Mouse (Mus musculus): Measurements from ENCODE around the gene Mfsd6.

Gene Mfsd6

DNA sequence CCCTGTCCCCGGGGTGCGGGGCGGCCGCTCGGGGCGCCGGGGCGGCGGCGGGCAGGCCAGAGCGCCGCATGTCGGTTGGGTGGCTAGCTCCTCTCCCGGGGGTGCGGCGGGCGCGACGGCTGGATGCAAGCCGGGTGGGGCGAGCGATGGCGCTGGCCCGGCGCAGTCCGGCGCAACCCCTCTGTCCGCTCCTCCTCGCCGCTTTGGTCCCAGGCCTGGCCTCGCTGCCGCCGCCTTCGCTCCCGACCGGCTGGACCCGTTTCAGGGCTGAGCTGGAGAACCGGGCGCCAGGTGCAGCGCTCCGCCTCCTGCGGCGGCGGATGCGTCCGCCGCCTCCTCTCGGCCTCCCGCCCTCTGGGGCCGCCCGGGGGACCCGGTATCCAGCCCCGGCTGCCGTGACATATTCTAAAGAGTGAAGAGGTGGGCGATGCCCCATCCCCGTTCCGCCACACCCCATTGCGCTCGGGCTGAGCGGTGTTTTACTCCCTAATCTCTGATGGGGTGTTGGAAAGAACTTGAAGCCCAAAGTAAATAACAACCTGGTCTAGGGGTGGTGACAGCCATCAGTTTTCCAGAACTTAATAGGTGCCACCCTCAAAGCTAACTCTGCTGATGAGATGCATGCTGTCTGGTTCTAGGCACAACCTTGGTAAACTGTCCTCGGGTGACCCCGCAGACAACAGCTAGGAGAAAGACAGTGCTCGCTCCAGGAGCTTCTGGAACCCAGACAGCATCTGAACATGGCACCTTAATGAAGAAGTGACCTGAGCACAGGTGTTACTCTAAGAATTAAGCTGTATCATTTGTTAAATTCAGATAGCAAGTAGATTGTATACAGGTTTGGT lies at the start of gene Mfsd6:
Gene Mfsd6, minus strand, starts transcription at position 407 of the 845 bp plus-strand sequence.
- no peak for DNase-seq (ENCODE audit: low read depth, low spot score)

DNA sequence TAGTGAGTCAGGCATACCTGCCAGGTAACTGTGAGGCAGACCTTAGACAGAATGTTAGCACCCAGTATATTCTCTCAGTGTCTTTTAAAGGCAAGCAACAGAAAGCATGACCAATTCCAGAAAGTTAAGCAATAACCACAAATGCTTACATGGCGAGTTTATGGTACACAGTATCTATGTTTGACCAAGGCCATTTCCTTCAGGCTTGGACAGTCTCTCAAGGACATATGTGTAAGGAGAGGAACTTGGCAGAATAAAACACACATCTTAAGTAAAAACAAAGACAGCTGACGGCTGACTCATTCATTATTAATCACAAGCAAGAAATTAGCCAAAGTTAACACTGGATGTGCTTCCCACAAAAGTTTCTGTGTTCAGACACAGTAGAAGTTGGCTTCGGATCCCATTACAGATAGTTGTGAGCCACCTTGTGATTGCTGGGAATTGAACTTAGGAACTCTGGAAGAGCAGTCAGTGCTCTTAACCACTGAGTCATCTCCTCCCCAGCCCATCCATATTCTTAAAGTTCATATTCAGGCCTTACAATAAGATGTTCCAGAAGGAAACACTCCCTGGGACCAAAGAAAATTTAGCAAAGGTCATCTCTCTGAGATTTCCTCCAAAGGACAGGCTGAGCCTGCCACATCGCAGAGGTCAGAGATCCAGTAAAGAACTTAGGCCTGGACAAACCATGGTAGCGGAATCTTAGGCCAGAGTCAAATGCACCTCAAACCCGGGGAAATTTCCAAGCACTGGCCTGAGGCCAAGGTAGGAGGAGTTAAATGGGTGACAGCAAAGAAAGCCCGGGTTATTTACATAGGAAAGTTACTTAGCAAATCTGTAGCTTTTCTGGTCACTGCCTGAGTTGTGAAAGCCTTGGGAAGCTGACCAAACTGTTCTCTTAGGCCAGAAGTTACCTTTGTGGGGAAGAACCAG lies 38.2 kb upstream of the Mfsd6 start:
- no peak for DNase-seq (ENCODE audit: low read depth, low spot score)

DNA sequence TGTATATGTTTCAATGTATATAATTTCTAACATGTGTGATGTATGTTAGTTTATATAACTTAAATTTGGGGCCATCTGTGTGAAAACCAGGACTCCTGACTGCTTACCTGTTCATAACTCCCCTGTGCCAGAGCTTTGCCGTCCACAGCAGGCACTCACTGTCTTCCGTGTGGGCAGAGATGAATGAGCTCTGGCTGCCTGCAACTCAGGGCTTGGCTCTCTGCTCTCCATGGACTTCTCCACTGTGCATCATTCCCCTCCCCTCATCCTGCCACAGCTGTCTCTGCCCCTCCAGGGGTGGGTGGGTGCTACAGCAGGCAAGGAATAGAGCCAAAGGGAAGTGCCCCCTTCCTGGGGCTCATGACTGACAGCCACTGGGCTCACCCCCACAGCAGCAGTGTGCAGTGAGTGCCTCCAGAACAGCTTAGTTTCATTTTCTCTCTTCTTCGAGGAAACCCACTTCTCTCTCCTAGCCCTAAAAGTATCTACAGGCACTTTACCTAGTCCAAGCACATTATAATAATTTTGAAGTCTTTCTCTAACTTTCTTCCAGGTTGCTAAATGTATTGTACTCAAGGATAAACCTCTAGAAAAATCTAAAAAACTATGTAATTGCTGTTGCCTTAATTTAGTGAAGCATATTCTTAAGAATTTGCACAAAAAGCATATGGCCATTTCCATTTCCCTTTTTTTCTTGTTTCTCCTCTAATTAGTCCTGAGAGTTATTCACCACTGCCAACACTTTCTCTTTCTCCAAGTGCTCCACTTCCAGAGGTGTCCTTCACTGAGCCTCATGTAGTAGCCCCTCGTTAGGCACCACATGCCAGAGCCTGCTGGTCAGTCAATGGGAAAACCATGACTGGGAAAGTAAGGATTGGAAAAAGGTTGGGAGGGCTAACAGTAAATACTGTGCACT lies 36.9 kb upstream of the Mfsd6 start:
- no peak for DNase-seq (ENCODE audit: low read depth, low spot score)

DNA sequence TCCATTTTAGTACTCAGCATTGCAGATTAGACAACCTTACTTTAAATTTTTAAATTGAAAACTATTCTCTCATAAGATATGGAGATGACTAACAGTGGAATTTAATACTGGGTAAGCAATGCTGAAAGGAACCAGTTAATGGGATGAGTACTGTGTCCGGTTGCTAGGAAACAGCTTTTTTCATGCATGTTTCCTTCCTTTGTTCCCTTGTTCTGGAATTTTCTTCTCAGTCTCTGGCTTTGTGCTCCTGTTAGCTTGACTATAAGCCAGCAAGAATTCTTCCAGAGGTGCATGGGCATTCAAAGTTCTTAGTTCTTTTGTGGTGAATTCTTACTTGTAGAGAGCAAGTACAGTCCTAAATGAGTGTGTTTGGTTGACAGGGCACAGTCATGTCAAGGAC lies 30.9 kb upstream of the Mfsd6 start:
- no peak for DNase-seq (ENCODE audit: low read depth, low spot score)

DNA sequence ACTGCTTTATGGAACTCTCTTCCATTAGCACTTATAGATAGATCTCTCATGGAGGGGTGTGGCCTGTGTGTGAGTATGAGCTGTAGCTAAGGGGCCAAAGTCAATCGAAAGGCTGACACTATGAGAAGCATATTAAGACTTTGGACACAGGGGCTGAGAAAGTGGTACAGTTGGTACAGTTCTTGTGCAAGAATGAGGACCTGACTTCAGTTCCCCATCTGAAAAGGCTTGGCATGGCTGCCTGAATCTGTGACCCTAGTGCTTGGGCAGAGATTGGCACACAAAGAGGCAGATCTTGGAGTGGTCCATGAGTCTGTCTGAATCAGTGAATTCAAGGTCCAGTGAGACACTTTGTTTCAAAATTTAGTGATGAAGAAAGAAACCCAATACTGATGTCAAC lies 27.1 kb upstream of the Mfsd6 start:
- no peak for DNase-seq (ENCODE audit: low read depth, low spot score)

DNA sequence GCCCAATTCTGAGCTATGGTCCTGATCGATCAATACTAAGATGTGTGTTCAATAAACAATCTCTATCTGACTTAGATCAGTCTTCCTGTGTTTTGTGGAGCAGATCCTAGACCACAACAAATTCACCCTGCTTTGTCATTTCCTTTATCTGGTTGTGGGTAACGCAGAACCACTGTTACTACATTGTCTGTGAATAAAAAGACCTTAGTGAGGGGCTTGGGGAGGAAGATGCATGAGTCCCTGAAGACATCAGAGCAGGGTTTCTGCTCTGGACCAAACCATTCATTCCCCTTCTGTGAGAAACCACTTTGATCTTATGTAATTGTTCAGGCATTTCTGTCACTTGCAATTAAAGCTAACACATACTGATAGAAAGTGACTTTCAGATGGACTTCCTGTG lies 26.6 kb upstream of the Mfsd6 start:
- DNase-seq (ENCODE audit: low read depth, low spot score), result no peak

DNA sequence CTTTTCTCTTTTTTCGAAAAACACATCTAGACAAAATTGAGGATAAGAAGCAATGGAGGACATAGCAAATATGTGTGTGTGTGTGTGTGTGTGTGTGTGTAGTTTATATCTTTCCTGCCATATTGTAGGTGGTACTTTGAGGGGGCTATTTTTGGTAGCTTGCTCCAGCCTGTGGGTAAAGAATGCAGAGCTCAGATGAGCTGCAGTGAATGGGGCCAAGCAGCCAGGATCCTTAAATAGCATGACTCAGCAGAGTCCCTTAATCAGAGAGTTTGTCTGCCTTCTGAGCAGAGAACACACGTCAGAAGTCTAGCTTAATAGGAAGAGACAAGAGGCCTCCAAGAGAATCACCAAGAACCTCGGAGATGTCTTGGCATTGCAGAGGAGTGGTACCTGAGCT lies 25.4 kb upstream of the Mfsd6 start:
- DNase-seq (ENCODE audit: low read depth, low spot score), result peak; percentile 60

DNA sequence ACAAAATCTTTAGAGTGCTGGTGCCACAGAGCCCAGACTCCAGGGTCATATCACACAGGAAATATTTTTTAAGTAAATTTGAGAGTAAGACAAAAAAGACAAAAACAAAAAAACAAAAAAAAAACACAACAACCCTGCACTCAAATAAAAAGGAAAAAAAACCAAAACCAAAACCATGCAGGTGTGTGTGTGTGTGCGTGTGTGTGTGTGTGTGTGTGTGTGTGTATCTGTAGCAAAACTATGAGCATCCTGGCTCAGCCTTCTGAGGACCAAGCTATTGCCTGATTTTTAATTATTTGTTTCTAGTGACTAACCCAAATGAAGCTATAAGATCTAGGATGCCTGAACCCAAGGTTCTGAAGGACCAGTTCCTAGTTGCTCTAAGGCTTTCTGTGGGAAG lies 24.4 kb upstream of the Mfsd6 start:
- DNase-seq (ENCODE audit: low read depth, low spot score), result no peak

DNA sequence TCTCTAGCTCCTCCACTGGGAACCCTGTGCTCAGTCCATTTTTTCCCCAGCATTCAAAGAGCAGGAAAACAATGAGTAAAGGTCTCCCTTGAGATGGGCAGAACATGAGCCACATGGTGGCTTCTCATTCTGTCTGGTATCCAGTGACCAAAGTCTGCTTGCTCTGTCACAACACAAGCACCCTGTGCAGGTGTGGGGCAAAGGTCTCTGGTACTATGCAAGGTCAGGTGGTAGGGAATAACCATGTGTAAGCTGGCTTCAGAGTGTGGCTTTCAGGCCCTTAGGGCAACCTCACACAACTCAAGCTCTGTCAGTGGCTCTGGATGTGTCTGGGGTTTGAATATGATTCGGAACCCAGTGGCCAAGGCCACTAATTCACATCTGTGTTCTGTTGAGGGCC lies 22.7 kb upstream of the Mfsd6 start:
- DNase-seq (ENCODE audit: low read depth, low spot score), result no peak

DNA sequence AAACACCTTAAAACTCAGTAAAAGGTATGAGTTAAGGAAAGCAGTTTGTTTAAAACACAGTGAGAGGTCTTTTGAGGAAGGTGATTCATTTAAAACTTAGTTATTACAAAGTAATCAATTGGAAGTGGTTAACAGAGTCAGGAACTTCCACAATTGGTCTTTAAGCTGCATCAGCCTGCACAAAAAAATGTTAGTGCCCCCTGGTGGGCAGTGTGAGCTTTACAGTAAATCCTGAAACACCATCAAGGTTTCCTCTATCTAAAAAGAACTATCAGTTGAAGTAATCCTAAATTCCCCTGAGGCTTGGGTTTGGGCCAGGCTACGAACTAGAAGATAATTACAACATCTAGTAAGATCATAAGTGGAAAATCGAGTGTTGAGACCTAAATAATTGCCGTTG lies 21.0 kb upstream of the Mfsd6 start:
- DNase-seq (ENCODE audit: low read depth, low spot score), result no peak

DNA sequence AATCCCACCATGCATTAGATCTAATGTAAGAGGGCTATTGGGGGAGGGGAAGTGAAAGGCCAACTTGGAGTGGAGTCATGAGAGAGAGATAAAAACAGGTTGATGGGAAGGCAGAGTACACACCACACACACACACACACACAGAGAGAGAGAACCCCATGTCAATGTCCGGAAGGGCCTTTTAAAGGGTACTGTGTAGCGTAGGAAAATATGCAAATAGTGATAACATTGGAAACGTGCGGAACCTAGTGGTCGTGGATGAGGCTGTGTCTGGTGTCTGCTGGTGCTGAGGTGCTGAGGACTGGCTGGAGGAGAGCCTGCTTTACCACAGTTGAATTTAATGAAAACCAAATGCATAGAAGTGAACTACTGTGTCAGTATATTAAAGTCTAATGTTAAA lies 15.3 kb upstream of the Mfsd6 start:
- DNase-seq (ENCODE audit: low read depth, low spot score), result no peak

DNA sequence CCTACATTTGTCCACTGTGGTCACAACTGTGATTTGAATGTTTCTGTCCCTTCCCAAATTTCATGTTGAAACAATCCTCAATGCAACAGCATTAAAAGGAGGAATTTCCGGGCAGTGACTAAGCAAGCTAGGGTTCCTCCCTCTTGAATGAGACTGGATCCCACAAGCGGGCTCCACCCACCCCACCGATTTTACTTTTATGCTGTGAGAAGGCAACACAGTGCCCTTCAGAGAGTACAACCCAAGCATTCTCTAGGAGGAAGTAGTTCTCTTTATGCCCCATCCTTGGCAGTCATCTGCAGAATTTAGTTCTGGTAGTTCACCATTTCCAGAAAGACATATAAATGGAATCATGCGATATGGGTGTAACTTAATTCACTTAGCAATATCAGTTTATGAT lies 6.9 kb upstream of the Mfsd6 start:
- DNase-seq (ENCODE audit: low read depth, low spot score), result no peak

DNA sequence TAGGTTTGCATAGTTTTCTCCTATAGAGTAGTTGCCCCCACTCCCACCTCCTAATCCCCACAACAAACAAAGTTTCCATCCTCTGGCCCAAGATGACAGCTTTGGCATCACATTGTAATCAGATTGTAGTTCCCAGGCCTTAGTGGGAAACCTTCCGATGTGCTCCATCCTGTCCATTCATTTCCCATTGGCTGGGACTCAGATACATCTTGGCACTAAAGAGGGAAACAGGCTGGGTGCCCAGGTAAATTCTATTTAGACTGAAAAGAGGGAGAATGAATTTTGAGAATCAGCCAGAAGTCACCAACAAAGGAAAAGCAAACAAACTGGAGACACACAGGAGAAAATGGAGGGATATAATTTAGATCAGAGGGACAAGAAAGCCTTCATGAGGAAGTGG lies 3.0 kb upstream of the Mfsd6 start:
- DNase-seq (ENCODE audit: low read depth, low spot score), result no peak

DNA sequence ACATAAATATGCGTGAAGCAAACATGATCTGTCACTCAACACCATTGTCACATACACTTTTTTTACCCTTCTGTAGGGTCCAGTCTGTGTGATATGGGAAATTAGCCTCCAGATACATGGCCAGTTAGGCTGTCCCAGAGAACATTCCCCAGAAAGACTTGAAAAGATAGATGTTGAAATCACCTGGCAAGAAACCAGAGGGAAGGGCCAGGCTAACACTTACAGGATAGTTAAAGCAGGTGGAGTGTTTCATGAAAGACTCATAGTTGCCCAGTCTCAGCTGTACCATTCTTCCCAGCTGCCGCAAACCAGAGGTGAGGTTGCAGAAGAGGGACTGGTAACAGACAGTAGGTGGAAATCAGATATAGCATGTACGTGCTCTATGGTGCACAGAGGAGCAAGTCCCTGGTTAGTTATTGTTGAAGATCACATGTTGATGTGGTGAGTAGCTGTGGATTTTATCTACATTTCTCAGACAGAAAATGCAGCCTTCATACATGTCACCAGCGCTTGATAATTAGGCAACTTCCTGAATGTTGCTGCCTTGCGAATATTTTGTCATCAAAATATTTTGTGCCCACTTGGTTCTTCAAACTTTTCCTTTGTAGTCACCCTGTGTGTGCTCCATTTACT lies 1.7 kb upstream of the Mfsd6 start:
- no peak for DNase-seq (ENCODE audit: low read depth, low spot score)

DNA sequence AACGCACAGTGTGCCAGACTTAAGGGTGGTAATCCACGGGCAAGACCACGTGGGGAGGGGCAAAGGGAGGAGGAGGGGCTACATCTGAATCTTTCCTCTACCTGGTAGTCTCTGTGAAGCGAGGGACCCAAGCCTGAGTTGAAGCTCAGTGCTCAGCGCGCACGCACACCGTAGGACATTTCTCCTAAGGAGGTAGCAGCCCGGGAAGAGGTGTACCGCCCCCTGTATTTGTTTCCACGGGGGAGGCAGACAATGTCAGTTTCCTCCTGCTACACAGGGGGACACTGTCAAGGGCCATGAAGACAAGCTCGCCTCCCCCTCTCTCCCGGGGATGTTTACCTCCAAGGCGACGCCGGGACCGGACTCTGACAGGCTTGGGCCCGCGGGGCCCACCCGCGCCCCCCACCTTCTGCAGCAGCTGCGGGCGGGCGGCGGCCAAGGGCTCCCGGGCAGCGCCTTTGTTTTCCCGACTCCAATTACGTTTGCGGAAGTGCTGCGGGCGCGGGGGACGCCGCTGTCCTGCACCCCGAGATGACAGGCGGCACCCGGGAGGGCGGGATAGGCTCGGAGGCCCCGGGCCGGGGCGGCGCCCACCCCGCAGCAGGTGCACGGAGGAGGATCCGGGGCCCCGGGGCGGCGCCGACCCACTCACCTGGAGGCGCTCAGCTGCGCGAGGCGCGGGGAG lies 749 bp downstream of the Mfsd6 start:
- DNase-seq (ENCODE audit: low read depth, low spot score), result no peak

DNA sequence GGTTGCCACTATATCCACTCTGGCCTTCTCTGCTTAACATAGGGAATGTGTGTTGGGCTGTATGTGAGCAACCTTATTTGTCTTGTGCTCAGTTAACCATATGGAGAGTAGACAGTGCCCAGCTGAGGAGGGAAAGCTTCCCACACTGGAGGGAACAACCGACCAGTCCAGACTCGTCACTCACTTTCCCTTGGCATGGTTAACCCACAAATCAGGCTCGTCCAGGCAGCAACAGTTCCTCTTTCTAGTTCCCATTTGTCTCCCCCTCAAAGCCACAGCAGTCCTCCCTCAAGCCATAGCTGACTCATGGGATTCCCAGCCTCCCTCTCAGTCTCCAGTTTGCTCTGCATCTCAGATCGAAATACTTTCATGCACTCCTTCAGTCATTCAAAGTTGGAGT lies 4.7 kb downstream of the Mfsd6 start:
- DNase-seq (ENCODE audit: low read depth, low spot score), result no peak

DNA sequence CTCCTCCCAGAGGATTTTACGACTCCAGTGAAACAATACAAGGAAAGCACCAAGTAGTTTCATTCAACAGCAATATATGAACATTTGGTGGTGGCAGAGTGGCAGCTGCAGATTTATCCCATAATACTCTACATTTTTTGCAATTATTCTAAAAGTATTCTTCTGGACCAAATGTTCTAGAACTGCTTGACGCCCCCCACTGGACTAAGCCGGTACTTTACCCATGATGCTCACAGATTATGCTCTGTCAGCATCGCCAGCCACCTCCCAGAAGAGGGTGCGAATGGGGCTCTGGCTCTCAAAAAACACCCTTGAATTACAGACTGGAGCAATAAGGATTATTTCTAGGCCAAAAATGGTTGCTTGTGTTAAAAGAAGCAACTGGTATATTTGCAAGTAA lies 8.2 kb downstream of the Mfsd6 start:
- no peak for DNase-seq (ENCODE audit: low read depth, low spot score)

DNA sequence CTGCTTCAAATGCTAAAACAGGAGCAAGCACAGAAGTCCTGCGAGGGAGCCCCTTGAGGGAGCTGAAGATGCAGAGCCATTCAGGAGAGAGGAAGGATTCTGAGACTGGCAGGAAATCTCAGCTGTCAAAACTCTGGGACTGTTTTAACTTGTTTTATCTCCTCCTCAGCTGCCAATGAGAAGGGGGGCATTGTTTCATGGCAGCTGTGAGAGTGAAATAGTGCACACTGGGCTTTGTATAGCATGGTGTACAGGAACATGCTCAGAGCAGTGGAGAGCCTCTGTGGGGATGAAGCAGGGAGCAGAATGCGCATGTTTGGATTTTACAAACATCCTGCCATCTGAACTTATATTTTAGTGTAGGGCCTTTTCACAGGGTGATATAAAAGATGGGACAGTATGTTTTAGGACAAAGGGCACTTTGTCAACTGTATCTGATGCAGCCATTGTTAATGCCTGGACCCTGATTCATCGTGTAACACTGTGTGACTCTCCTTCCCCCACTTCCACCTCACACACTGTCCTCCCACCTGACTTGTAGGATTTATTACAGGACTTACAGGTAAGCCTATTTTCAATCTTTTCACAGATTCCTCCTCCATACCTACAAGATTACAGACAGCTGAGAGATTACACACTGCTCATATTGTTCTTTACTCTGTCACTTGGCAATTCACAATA lies 9.1 kb downstream of the Mfsd6 start:
- DNase-seq (ENCODE audit: low read depth, low spot score), result no peak

DNA sequence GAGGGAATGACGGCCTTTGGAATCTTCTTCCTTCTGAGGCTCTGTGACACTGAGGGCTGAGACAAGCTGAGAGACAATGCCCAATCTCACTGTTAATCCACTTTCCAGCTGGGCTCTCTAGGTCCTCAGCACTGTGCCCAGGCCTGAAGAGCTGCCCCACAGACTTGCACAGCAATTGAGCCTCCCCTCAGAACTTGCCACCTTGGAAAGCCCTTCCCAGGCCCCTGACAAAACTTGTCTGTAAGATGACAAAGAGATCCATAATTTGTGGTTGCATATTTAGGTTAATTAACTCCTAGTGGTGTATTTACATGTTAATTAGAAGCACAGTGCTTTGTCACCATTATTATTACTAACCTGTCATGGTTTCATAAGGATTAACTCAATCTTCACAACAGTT lies 12.8 kb downstream of the Mfsd6 start:
- DNase-seq (ENCODE audit: low read depth, low spot score), result no peak

DNA sequence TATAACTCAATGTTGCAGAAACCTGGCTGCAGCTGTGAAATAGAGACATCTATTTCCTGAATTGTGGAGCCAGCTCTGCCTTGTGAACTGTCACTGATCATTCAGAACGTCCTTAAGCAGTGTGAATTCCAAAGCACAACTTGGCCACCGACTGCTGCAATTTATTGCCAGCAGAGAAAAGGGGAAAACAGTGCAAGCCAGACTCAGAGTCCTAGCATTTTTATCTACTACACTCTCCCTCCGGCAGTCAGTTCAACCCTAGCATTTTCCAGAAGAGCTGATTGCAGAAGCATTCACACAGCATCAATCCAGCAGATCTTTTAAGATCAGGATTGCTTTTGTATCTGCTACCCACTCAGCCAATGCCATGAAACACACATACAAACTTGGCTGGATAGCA lies 13.2 kb downstream of the Mfsd6 start:
- DNase-seq (ENCODE audit: low read depth, low spot score), result no peak

Data from telencephalon, adult 2 months (tissue).